Mouse (Mus musculus) T-helper 1 cell (primary cell): Measurements from ENCODE around the gene Pomt1.
"Not testable (repeated sequence)": the region's sequence is repeated elsewhere in the genome, so short reads cannot be mapped to it uniquely, and the experiment has no call there.

Experiments used
- in situ Hi-C: fragments of 300-600 bp; cut with MboI, MseI; formaldehyde crosslinking; loops from one replicate; pipeline ENCODE4 v1.15.1; 2025; ENCODE audit warnings: high pct_unique_total_duplicates

The Pomt1 gene

GRCm38 (mm10) chr2:32282727-32283126 lies 46.3 kb downstream of the Pomt1 start:
- in situ Hi-C loops: no loop called here

- in situ Hi-C loops: no loop called here
Observed at GRCm38 (mm10) chr2:32283986-32284385, 47.6 kb downstream of the Pomt1 start.

- in situ Hi-C loops: no loop called here
Observed at GRCm38 (mm10) chr2:32287334-32287840, 51.0 kb downstream of the Pomt1 start, which contains the start of gene Golga2. Gene Golga2, plus strand, starts transcription at chr2:32287384.

- in situ Hi-C loops: no loop called here
Observed at GRCm38 (mm10) chr2:32287923-32288367, 51.6 kb downstream of the Pomt1 start, which contains the start of gene Swi5. Gene Swi5, minus strand, starts transcription at chr2:32288075.

GRCm38 (mm10) chr2:32288371-32288931 lies 52.1 kb downstream of the Pomt1 start:
- in situ Hi-C loops: no loop called here

- in situ Hi-C loops: no loop called here
Observed at GRCm38 (mm10) chr2:32289578-32289977, 53.2 kb downstream of the Pomt1 start.

- in situ Hi-C loops: no loop called here
Observed at GRCm38 (mm10) chr2:32294348-32294747, 58.0 kb downstream of the Pomt1 start.

- in situ Hi-C loops: no loop called here
Observed at GRCm38 (mm10) chr2:32295285-32295684, 58.9 kb downstream of the Pomt1 start.

- in situ Hi-C loops: not testable (repeated sequence)
Observed at GRCm38 (mm10) chr2:32295842-32296241, 59.5 kb downstream of the Pomt1 start.

- in situ Hi-C loops: no loop called here
Observed at GRCm38 (mm10) chr2:32299469-32299868, 63.1 kb downstream of the Pomt1 start.

GRCm38 (mm10) chr2:32302952-32303351 lies 66.6 kb downstream of the Pomt1 start:
- in situ Hi-C loops: no loop called here

GRCm38 (mm10) chr2:32304145-32304832 lies 67.9 kb downstream of the Pomt1 start:
- in situ Hi-C loops: no loop called here
